Mouse (Mus musculus): ENCODE measurements around the gene Smad3. TPM values are rescaled to one million over a fixed set of nuclear protein-coding genes. Genes with fewer than 3 reads are reported as not detected.

Gene Smad3
- polyA plus RNA-seq, 1 experiment from 2014 or later = 9.0 TPM

- H3K4me1 ChIP-seq (replicated peaks; ENCODE audit: control insufficient read depth, insufficient read depth, low read length) = peaks cover 15% of the 10 kb centered on the region
- 98% methylated on average over 2 of the region's 2 CpGs for WGBS
- H3K9me3 ChIP-seq (ENCODE audit: control insufficient read depth, low read length) = no peaks in the 10 kb centered on the region
- H3K4me2 ChIP-seq (replicated peaks) = no peak overlapping the region
- no peak overlapping the region for H3K4me3 ChIP-seq (replicated peaks; ENCODE audit: low read length)
- DNase-seq (ENCODE audit: low spot score) = no peak
- no peak overlapping the region for H3K27ac ChIP-seq
- no peaks in the 10 kb centered on the region for H3K36me3 ChIP-seq (replicated peaks; ENCODE audit: control insufficient read depth, insufficient read depth)
- H3K27me3 ChIP-seq (ENCODE audit: control insufficient read depth, insufficient read depth, low read length) = no peaks in the 10 kb centered on the region
- no peak for ATAC-seq (ENCODE audit: low FRiP score)
- no peak overlapping the region for H3K9ac ChIP-seq
Observed at GRCm38 (mm10) chr9:63609776-63610175, 148.0 kb downstream of the Smad3 start.

DNA sequence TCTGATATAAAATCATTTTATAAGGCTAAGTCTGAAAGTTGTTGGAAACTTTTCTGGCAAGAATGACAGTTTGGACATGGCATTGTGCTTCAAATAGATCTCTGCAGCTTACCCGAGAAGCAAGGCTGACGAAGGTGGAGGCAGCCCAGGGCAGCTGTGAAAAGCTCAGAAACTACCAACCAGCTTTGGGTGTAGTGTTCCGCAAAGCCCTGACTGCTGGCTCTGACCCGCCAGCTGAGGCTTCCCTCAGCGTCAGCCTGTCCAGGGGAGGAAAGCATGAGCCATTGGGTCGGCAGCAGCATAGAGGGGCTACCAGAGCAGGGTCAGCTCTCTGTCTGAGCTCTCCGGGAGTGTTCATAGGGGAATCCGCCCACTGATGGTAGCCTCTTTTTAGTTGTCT lies 148.5 kb downstream of the Smad3 start:
- H3K4me2 ChIP-seq (replicated peaks) = no peak overlapping the region
- no peaks in the 10 kb centered on the region for H3K9me3 ChIP-seq (ENCODE audit: control insufficient read depth, low read length)
- H3K4me1 ChIP-seq (replicated peaks; ENCODE audit: control insufficient read depth, insufficient read depth, low read length) = peaks cover 15% of the 10 kb centered on the region
- no peaks in the 10 kb centered on the region for H3K27me3 ChIP-seq (ENCODE audit: control insufficient read depth, insufficient read depth, low read length)
- H3K4me3 ChIP-seq (replicated peaks; ENCODE audit: low read length) = no peak overlapping the region
- no peak overlapping the region for H3K9ac ChIP-seq
- 65% methylated on average over 8 of the region's 8 CpGs for WGBS
- no peaks in the 10 kb centered on the region for H3K36me3 ChIP-seq (replicated peaks; ENCODE audit: control insufficient read depth, insufficient read depth)
- DNase-seq (ENCODE audit: low spot score) = no peak
- no peak for ATAC-seq (ENCODE audit: low FRiP score)
- H3K27ac ChIP-seq = no peak overlapping the region

DNA sequence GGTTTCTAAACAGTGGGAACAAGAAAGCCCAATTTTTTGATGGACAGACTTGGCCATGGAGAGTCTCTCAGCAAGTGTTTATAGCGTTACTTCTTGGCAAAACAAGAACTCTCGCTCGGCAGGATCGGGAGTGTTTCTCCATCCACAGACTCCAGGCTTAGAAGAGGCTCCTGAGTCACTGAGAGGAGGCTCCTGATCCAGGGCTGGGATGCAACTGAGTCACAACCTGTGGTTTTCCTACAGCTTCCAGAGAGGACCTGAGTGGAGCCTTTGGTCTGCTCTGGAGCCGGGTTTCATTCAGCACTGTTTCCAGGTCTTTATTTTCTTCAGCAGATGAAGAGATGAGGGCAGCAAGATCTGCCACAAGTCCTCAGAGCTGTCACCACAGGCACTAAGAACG lies 149.8 kb downstream of the Smad3 start:
- Histone ChIP-seq H3K9ac (no peak overlapping the region), H3K9me3 (ENCODE audit: control insufficient read depth, low read length) (no peaks in the 10 kb centered on the region), H3K27me3 (ENCODE audit: control insufficient read depth, insufficient read depth, low read length) (no peaks in the 10 kb centered on the region), H3K4me1 (replicated peaks; ENCODE audit: control insufficient read depth, insufficient read depth, low read length) (peaks cover 21% of the 10 kb centered on the region), H3K4me2 (replicated peaks) (no peak overlapping the region), H3K36me3 (replicated peaks; ENCODE audit: control insufficient read depth, insufficient read depth) (no peaks in the 10 kb centered on the region), H3K27ac (no peak overlapping the region), H3K4me3 (replicated peaks; ENCODE audit: low read length) (no peak overlapping the region)
- 86% methylated on average over 6 of the region's 6 CpGs for WGBS
- DNase-seq (ENCODE audit: low spot score) = no peak
- ATAC-seq (ENCODE audit: low FRiP score) = no peak

GRCm38 (mm10) chr9:63606594-63606993 lies 151.2 kb downstream of the Smad3 start:
- DNase-seq (ENCODE audit: low spot score) (no peak), ATAC-seq (ENCODE audit: low FRiP score) (no peak)
- no peaks in the 10 kb centered on the region for H3K36me3 ChIP-seq (replicated peaks; ENCODE audit: control insufficient read depth, insufficient read depth)
- no peak overlapping the region for H3K4me3 ChIP-seq (replicated peaks; ENCODE audit: low read length)
- no peaks in the 10 kb centered on the region for H3K27me3 ChIP-seq (ENCODE audit: control insufficient read depth, insufficient read depth, low read length)
- H3K4me1 ChIP-seq (replicated peaks; ENCODE audit: control insufficient read depth, insufficient read depth, low read length) = peaks cover 16% of the 10 kb centered on the region
- H3K9ac ChIP-seq = no peak overlapping the region
- 80% methylated on average over 2 of the region's 2 CpGs for WGBS
- no peak overlapping the region for H3K27ac ChIP-seq
- no peaks in the 10 kb centered on the region for H3K9me3 ChIP-seq (ENCODE audit: control insufficient read depth, low read length)
- H3K4me2 ChIP-seq (replicated peaks) = no peak overlapping the region

DNA sequence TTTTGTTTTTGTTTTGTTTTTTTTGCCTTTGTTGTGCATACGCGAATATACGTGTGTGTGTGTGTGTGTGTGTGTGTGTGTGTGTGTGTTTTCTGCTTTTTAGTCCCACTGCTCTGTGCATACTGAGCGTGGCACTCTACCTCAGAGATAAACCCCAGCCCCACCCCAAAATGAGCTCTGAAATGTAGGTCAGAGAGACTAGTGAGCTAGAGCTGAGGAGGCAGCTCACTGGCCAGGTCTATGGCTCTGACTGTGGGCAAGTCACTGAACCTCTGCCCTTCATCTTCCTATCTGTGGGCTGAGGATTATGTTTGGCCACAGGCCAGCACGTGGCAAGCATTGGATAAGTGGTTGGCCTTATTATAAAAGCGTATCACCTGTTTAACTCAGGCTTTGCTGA lies 153.9 kb downstream of the Smad3 start:
- H3K27me3 ChIP-seq (ENCODE audit: control insufficient read depth, insufficient read depth, low read length) = no peaks in the 10 kb centered on the region
- peak overlapping the region; percentile 68 for H3K4me2 ChIP-seq (replicated peaks)
- H3K36me3 ChIP-seq (replicated peaks; ENCODE audit: control insufficient read depth, insufficient read depth) = no peaks in the 10 kb centered on the region
- H3K9ac ChIP-seq = no peak overlapping the region
- H3K4me1 ChIP-seq (replicated peaks; ENCODE audit: control insufficient read depth, insufficient read depth, low read length) = peaks cover 12% of the 10 kb centered on the region
- 67% methylated on average over 6 of the region's 6 CpGs for WGBS
- ATAC-seq (ENCODE audit: low FRiP score) = no peak
- peak overlapping the region; percentile 90; the same call in 1 of the 2 replicates for H3K4me3 ChIP-seq (replicated peaks; ENCODE audit: low read length)
- DNase-seq (ENCODE audit: low spot score) = no peak
- no peak overlapping the region for H3K27ac ChIP-seq
- no peaks in the 10 kb centered on the region for H3K9me3 ChIP-seq (ENCODE audit: control insufficient read depth, low read length)

- ATAC-seq (ENCODE audit: low FRiP score) = peak; percentile 97
- DNase-seq (ENCODE audit: low spot score) = peak; percentile 98
- Histone ChIP-seq H3K36me3 (replicated peaks; ENCODE audit: control insufficient read depth, insufficient read depth) (no peaks in the 10 kb centered on the region), H3K9me3 (ENCODE audit: control insufficient read depth, low read length) (no peaks in the 10 kb centered on the region), H3K9ac (peak within 1 kb of the TSS; percentile 92), H3K4me3 (replicated peaks; ENCODE audit: low read length) (peak within 1 kb of the TSS; percentile 90), H3K4me2 (replicated peaks) (peak within 1 kb of the TSS; percentile 68), H3K4me1 (replicated peaks; ENCODE audit: control insufficient read depth, insufficient read depth, low read length) (peaks cover 12% of the 10 kb centered on the region), H3K27me3 (ENCODE audit: control insufficient read depth, insufficient read depth, low read length) (no peaks in the 10 kb centered on the region), H3K27ac (peak within 1 kb of the TSS; percentile 58)
- 2% methylated on average over 52 of the region's 70 CpGs for WGBS
Observed at GRCm38 (mm10) chr9:63602043-63602939, 155.5 kb downstream of the Smad3 start, which contains the start of the genes Iqch and Aagab. Gene Iqch (minus strand): TSS chr9:63602493. Gene Aagab (plus strand): TSS chr9:63602660.

Other genes starting within 250 kb of the Smad3 start
- 0.21 and 0.37 TPM in 2 replicates for gene Iqch, start 155.5 kb downstream of the Smad3 start, polyA plus RNA-seq (2014; fragmentation: Nextera tagmentation; extraction: Ambion mirVana)
- 59.2 and 66.6 TPM in 2 replicates for gene Aagab, start 155.3 kb downstream of the Smad3 start, polyA plus RNA-seq (2014; fragmentation: Nextera tagmentation; extraction: Ambion mirVana)